Mouse (Mus musculus): ENCODE measurements around the gene Mbnl2. TPM values are rescaled to one million over a fixed set of nuclear protein-coding genes. Genes with fewer than 3 reads are reported as not detected.

The Mbnl2 gene
- polyA plus RNA-seq, 1 experiment from 2014 or later, result 94.4 TPM

GRCm38 (mm10) chr14:120433931-120434398 lies 158.5 kb downstream of the Mbnl2 start:
- Histone ChIP-seq H3K4me1 (replicated peaks; ENCODE audit: control insufficient read depth, insufficient read depth, low read length) (no peaks in the 10 kb centered on the region), H3K9me3 (ENCODE audit: control insufficient read depth) (no peaks in the 10 kb centered on the region), H3K36me3 (ENCODE audit: control insufficient read depth, insufficient read depth) (peaks cover 11% of the 10 kb centered on the region; the same call in 1 of the 2 replicates), H3K27me3 (replicated peaks; ENCODE audit: control insufficient read depth, insufficient read depth, low read length) (no peaks in the 10 kb centered on the region), H3K4me3 (ENCODE audit: low read depth, low read length) (no peak overlapping the region), H3K27ac (ENCODE audit: low read depth, low read length) (no peak overlapping the region), H3K4me2 (replicated peaks; ENCODE audit: low read depth) (no peak overlapping the region), H3K9ac (ENCODE audit: low read depth, low read length) (no peak overlapping the region)
- no peak for TF ChIP-seq CTCF (IDR thresholded peaks at IDR 0.05; ENCODE audit: low read depth)
- 81% methylated on average over 8 of the region's 8 CpGs for WGBS
- ATAC-seq, result no peak

GRCm38 (mm10) chr14:120434831-120435230 lies 159.4 kb downstream of the Mbnl2 start:
- H3K36me3 ChIP-seq (ENCODE audit: control insufficient read depth, insufficient read depth), result peaks cover 8% of the 10 kb centered on the region; the same call in 1 of the 2 replicates
- TF ChIP-seq CTCF (IDR thresholded peaks at IDR 0.05; ENCODE audit: low read depth), result no peak
- WGBS, result 65% methylated on average over 1 of the region's 1 CpGs
- no peaks in the 10 kb centered on the region for H3K9me3 ChIP-seq (ENCODE audit: control insufficient read depth)
- H3K27me3 ChIP-seq (replicated peaks; ENCODE audit: control insufficient read depth, insufficient read depth, low read length), result no peaks in the 10 kb centered on the region
- H3K27ac ChIP-seq (ENCODE audit: low read depth, low read length), result no peak overlapping the region
- H3K4me3 ChIP-seq (ENCODE audit: low read depth, low read length), result no peak overlapping the region
- H3K4me1 ChIP-seq (replicated peaks; ENCODE audit: control insufficient read depth, insufficient read depth, low read length), result no peaks in the 10 kb centered on the region
- ATAC-seq, result no peak
- H3K9ac ChIP-seq (ENCODE audit: low read depth, low read length), result no peak overlapping the region
- H3K4me2 ChIP-seq (replicated peaks; ENCODE audit: low read depth), result no peak overlapping the region

GRCm38 (mm10) chr14:120440716-120441115 lies 165.2 kb downstream of the Mbnl2 start:
- ATAC-seq, result no peak
- H3K27me3 ChIP-seq (replicated peaks; ENCODE audit: control insufficient read depth, insufficient read depth, low read length), result no peaks in the 10 kb centered on the region
- no peak for TF ChIP-seq CTCF (IDR thresholded peaks at IDR 0.05; ENCODE audit: low read depth)
- no peaks in the 10 kb centered on the region for H3K4me1 ChIP-seq (replicated peaks; ENCODE audit: control insufficient read depth, insufficient read depth, low read length)
- H3K4me2 ChIP-seq (replicated peaks; ENCODE audit: low read depth), result no peak overlapping the region
- no peak overlapping the region for H3K27ac ChIP-seq (ENCODE audit: low read depth, low read length)
- no peak overlapping the region for H3K4me3 ChIP-seq (ENCODE audit: low read depth, low read length)
- no peaks in the 10 kb centered on the region for H3K9me3 ChIP-seq (ENCODE audit: control insufficient read depth)
- no peak overlapping the region for H3K9ac ChIP-seq (ENCODE audit: low read depth, low read length)
- no peaks in the 10 kb centered on the region for H3K36me3 ChIP-seq (ENCODE audit: control insufficient read depth, insufficient read depth)

- H3K4me2 ChIP-seq (replicated peaks; ENCODE audit: low read depth), result no peak overlapping the region
- no peaks in the 10 kb centered on the region for H3K9me3 ChIP-seq (ENCODE audit: control insufficient read depth)
- no peak overlapping the region for H3K27ac ChIP-seq (ENCODE audit: low read depth, low read length)
- H3K27me3 ChIP-seq (replicated peaks; ENCODE audit: control insufficient read depth, insufficient read depth, low read length), result no peaks in the 10 kb centered on the region
- TF ChIP-seq CTCF (IDR thresholded peaks at IDR 0.05; ENCODE audit: low read depth), result no peak
- H3K4me1 ChIP-seq (replicated peaks; ENCODE audit: control insufficient read depth, insufficient read depth, low read length), result no peaks in the 10 kb centered on the region
- ATAC-seq, result no peak
- WGBS, result 84% methylated on average over 4 of the region's 4 CpGs
- no peak overlapping the region for H3K4me3 ChIP-seq (ENCODE audit: low read depth, low read length)
- no peak overlapping the region for H3K9ac ChIP-seq (ENCODE audit: low read depth, low read length)
- no peaks in the 10 kb centered on the region for H3K36me3 ChIP-seq (ENCODE audit: control insufficient read depth, insufficient read depth)
Measured at GRCm38 (mm10) chr14:120441256-120441655, 165.8 kb downstream of the Mbnl2 start.

- H3K9me3 ChIP-seq (ENCODE audit: control insufficient read depth), result no peaks in the 10 kb centered on the region
- 44% methylated on average over 13 of the region's 13 CpGs for WGBS
- H3K4me1 ChIP-seq (replicated peaks; ENCODE audit: control insufficient read depth, insufficient read depth, low read length), result no peaks in the 10 kb centered on the region
- no peak overlapping the region for H3K27ac ChIP-seq (ENCODE audit: low read depth, low read length)
- H3K27me3 ChIP-seq (replicated peaks; ENCODE audit: control insufficient read depth, insufficient read depth, low read length), result no peaks in the 10 kb centered on the region
- no peaks in the 10 kb centered on the region for H3K36me3 ChIP-seq (ENCODE audit: control insufficient read depth, insufficient read depth)
- ATAC-seq, result peak; percentile 71
- TF ChIP-seq CTCF (IDR thresholded peaks at IDR 0.05; ENCODE audit: low read depth), result no peak
- no peak overlapping the region for H3K4me3 ChIP-seq (ENCODE audit: low read depth, low read length)
- H3K9ac ChIP-seq (ENCODE audit: low read depth, low read length), result no peak overlapping the region
- H3K4me2 ChIP-seq (replicated peaks; ENCODE audit: low read depth), result no peak overlapping the region
Measured at GRCm38 (mm10) chr14:120441836-120442235, 166.4 kb downstream of the Mbnl2 start.

DNA sequence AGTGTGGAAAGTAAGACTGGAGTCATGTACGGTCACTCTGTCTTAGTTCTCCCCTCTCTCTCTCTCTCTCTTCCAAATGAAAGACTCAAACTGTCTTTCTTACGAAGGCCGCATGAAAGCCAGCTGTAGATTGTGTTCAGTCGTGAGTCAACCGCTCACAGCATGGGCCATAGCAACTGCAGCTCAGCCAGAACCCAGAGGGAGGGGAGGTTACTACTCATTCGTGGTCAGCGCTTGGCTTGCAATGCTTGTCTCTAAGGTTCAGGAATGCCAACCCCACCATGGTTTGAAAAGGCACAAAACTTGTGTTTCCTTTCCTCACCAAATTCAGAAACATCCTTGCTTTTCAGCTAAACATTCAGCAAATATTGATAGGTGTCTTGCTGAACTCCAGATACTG lies 178.8 kb downstream of the Mbnl2 start:
- Histone ChIP-seq H3K36me3 (ENCODE audit: control insufficient read depth, insufficient read depth) (no peaks in the 10 kb centered on the region), H3K4me1 (replicated peaks; ENCODE audit: control insufficient read depth, insufficient read depth, low read length) (no peaks in the 10 kb centered on the region), H3K4me3 (ENCODE audit: low read depth, low read length) (no peak overlapping the region), H3K9me3 (ENCODE audit: control insufficient read depth) (no peaks in the 10 kb centered on the region), H3K27me3 (replicated peaks; ENCODE audit: control insufficient read depth, insufficient read depth, low read length) (no peaks in the 10 kb centered on the region), H3K9ac (ENCODE audit: low read depth, low read length) (no peak overlapping the region), H3K27ac (ENCODE audit: low read depth, low read length) (no peak overlapping the region), H3K4me2 (replicated peaks; ENCODE audit: low read depth) (no peak overlapping the region)
- ATAC-seq, result no peak
- no peak for TF ChIP-seq CTCF (IDR thresholded peaks at IDR 0.05; ENCODE audit: low read depth)
- 89% methylated on average over 7 of the region's 7 CpGs for WGBS

Data from intestine, postnatal 0 days (tissue).